Mouse (Mus musculus) CH12.LX (cell line): Measurements from ENCODE around the gene Aarsd1. TPM values are rescaled to one million over a fixed set of nuclear protein-coding genes. Genes with fewer than 3 reads are reported as not detected.

ENCODE experiments used
- DNase-seq: peaks from one replicate; pipeline ENCODE4 v3.0.0-alpha.2; 2013; ENCODE audit errors: extremely low read depth
- H3K27ac ChIP-seq: 2 replicates; pipeline ENCODE4 v1.5.1; 2012; ENCODE audit warnings: low read depth, mild to moderate bottlenecking, control low read depth, moderate library complexity; ENCODE audit not compliant: insufficient read depth
- H3K27me3 ChIP-seq: replicated peaks from 2 replicates; pipeline ENCODE3; 2012; ENCODE audit warnings: inconsistent platforms
- H3K36me3 ChIP-seq, 2 experiments: replicated peaks in 1 of 2; 2 replicates each; pipeline versions ENCODE3 to v1.6.1; 2012; ENCODE audit warnings: inconsistent platforms in 1 of 2, low read length in 1 of 2, mild to moderate bottlenecking in 1 of 2, mixed read lengths in 1 of 2, moderate library complexity in 1 of 2; ENCODE audit not compliant: control insufficient read depth in 1 of 2, insufficient read depth in 1 of 2
- H3K4me1 ChIP-seq, 2 experiments: 2 replicates each; pipeline ENCODE4 v1.6.1; 2012; ENCODE audit warnings: inconsistent platforms in 1 of 2, moderate library complexity in 1 of 2; ENCODE audit not compliant: insufficient read depth in 2 of 2, control insufficient read depth in 1 of 2
- H3K4me2 ChIP-seq: 2 replicates; pipeline ENCODE4 v1.6.1; 2012; ENCODE audit warnings: low read depth, mild to moderate bottlenecking, control low read depth; ENCODE audit not compliant: poor library complexity, insufficient read depth, severe bottlenecking
- H3K4me3 ChIP-seq, 3 experiments: fragments of 150-350 bp in 1 of 3; sonication (generic) in 1 of 3; replicated peaks in 1 of 3; 2 replicates each; pipeline versions ENCODE3 to v1.5.1; 2011 to 2012; ENCODE audit warnings: low read depth in 2 of 3, low read length in 2 of 3, mild to moderate bottlenecking in 2 of 3, moderate library complexity in 2 of 3, control low read depth in 1 of 3, improper control_type of control experiment in 1 of 3, inconsistent platforms in 1 of 3, mixed read lengths in 1 of 3; ENCODE audit not compliant: poor library complexity in 1 of 3
- H3K79me2 ChIP-seq: replicated peaks from 2 replicates; pipeline ENCODE4 v1.6.1; 2012; ENCODE audit warnings: mild to moderate bottlenecking, moderate library complexity; ENCODE audit not compliant: control insufficient read depth, poor library complexity, insufficient read depth, severe bottlenecking; ENCODE audit errors: extremely low read depth
- H3K9ac ChIP-seq: 2 replicates; pipeline ENCODE4 v1.6.1; 2012; ENCODE audit warnings: low read depth, mild to moderate bottlenecking, control low read depth, moderate library complexity; ENCODE audit not compliant: insufficient read depth
- H3K9me3 ChIP-seq: replicated peaks from 2 replicates; pipeline ENCODE3; 2012; ENCODE audit warnings: low read length, inconsistent platforms, mixed read lengths
- BHLHE40 ChIP-seq: IDR thresholded peaks from 2 replicates; pipeline ENCODE4 v1.6.1; 2011; ENCODE audit warnings: mild to moderate bottlenecking, low read depth, low read length, improper control_type of control experiment
- CHD1 ChIP-seq: IDR thresholded peaks from 2 replicates; pipeline ENCODE4 v1.6.1; 2012; ENCODE audit warnings: low read depth, low read length, improper control_type of control experiment, inconsistent platforms
- CHD2 ChIP-seq: IDR thresholded peaks from 2 replicates; pipeline ENCODE4 v1.6.1; 2011; ENCODE audit warnings: low read length, improper control_type of control experiment
- CTCF ChIP-seq, 2 experiments: IDR thresholded peaks in 1 of 2; conservative IDR thresholded peaks in 1 of 2; 2 replicates each; pipeline ENCODE4 v1.5.1; 2011 to 2012; ENCODE audit warnings: low read depth in 2 of 2, low read length in 2 of 2, improper control_type of control experiment in 1 of 2, inconsistent platforms in 1 of 2, mild to moderate bottlenecking in 1 of 2, moderate library complexity in 1 of 2
- E2F4 ChIP-seq: IDR thresholded peaks from 2 replicates; pipeline ENCODE4 v1.6.1; 2011; ENCODE audit warnings: low read depth, low read length, improper control_type of control experiment; ENCODE audit not compliant: insufficient replicate concordance
- GABPA ChIP-seq: IDR thresholded peaks from 2 replicates; pipeline ENCODE4 v1.6.1; 2012; ENCODE audit warnings: low read depth, low read length, improper control_type of control experiment, inconsistent platforms; ENCODE audit not compliant: insufficient replicate concordance
- HCFC1 ChIP-seq: IDR thresholded peaks from 2 replicates; pipeline ENCODE4 v1.6.1; 2012; ENCODE audit warnings: low read depth, mild to moderate bottlenecking, inconsistent platforms, low read length, improper control_type of control experiment
- JUN ChIP-seq: IDR thresholded peaks from 2 replicates; pipeline ENCODE4 v1.6.1; 2011; ENCODE audit warnings: low read depth, mild to moderate bottlenecking, low read length, improper control_type of control experiment, moderate library complexity; ENCODE audit not compliant: insufficient read depth
- JUND ChIP-seq: conservative IDR thresholded peaks from 2 replicates; pipeline ENCODE4 v1.6.1; 2011; ENCODE audit warnings: low read depth, low read length, improper control_type of control experiment
- KAT2A ChIP-seq: IDR thresholded peaks from 2 replicates; pipeline ENCODE4 v1.6.1; 2012; ENCODE audit warnings: low read length, improper control_type of control experiment, inconsistent platforms; ENCODE audit not compliant: insufficient replicate concordance
- MAFK ChIP-seq: IDR thresholded peaks from 2 replicates; pipeline ENCODE4 v1.6.1; 2011; ENCODE audit warnings: low read length, improper control_type of control experiment; ENCODE audit not compliant: insufficient replicate concordance
- MAZ ChIP-seq: IDR thresholded peaks from 2 replicates; pipeline ENCODE4 v1.6.1; 2012; ENCODE audit warnings: low read depth, mild to moderate bottlenecking, inconsistent platforms, low read length, improper control_type of control experiment, moderate library complexity
- MEF2A ChIP-seq: IDR thresholded peaks from 2 replicates; pipeline ENCODE4 v1.6.1; 2014; ENCODE audit warnings: low read depth, mild to moderate bottlenecking, inconsistent platforms, low read length, improper control_type of control experiment, borderline replicate concordance
- MXI1 ChIP-seq: IDR thresholded peaks from 2 replicates; pipeline ENCODE4 v1.6.1; 2011; ENCODE audit warnings: mild to moderate bottlenecking, low read depth, low read length, improper control_type of control experiment
- PAX5 ChIP-seq: IDR thresholded peaks from 2 replicates; pipeline ENCODE4 v1.6.1; 2012; ENCODE audit warnings: low read length, inconsistent platforms, mixed read lengths
- RAD21 ChIP-seq: IDR thresholded peaks from 2 replicates; pipeline ENCODE4 v1.6.1; 2011; ENCODE audit warnings: low read depth, mild to moderate bottlenecking, low read length, improper control_type of control experiment, moderate library complexity
- SIN3A ChIP-seq: IDR thresholded peaks from 2 replicates; pipeline ENCODE4 v1.6.1; 2012; ENCODE audit warnings: low read length, improper control_type of control experiment, inconsistent platforms
- SMC3 ChIP-seq: IDR thresholded peaks from 2 replicates; pipeline ENCODE4 v1.6.1; 2011; ENCODE audit warnings: low read depth, low read length, improper control_type of control experiment
- TBP ChIP-seq: conservative IDR thresholded peaks from 2 replicates; pipeline ENCODE4 v1.6.1; 2011; ENCODE audit warnings: low read depth, low read length, improper control_type of control experiment
- UBTF ChIP-seq: IDR thresholded peaks from 2 replicates; pipeline ENCODE4 v1.6.1; 2012; ENCODE audit warnings: low read depth, mild to moderate bottlenecking, inconsistent platforms, low read length, improper control_type of control experiment, moderate library complexity
- ZC3H11A ChIP-seq: IDR thresholded peaks from 2 replicates; pipeline ENCODE4 v1.6.1; 2012; ENCODE audit warnings: low read depth, mild to moderate bottlenecking, inconsistent platforms, low read length, improper control_type of control experiment
- ZKSCAN1 ChIP-seq: IDR thresholded peaks from 2 replicates; pipeline ENCODE4 v1.6.1; 2012; ENCODE audit warnings: low read depth, inconsistent platforms, low read length, improper control_type of control experiment, borderline replicate concordance
- ZMIZ1 ChIP-seq: IDR thresholded peaks from 2 replicates; pipeline ENCODE4 v1.6.1; 2012; ENCODE audit warnings: low read depth, mild to moderate bottlenecking, inconsistent platforms, low read length, improper control_type of control experiment
- ZNF384 ChIP-seq: IDR thresholded peaks from 2 replicates; pipeline ENCODE4 v1.6.1; 2012; ENCODE audit warnings: low read depth, low read length, improper control_type of control experiment, inconsistent platforms
- dilution Hi-C: fragments of 300-500 bp; cut with MboI; formaldehyde crosslinking; loops from 2 replicates; pipeline ENCODE4 v1.14.3; 2020; ENCODE audit warnings: low sequenced_read_pairs; ENCODE audit not compliant: extremely low pct_unique_long_range_greater_than_20kb, extremely low pct_ligation_motif_present
- in situ Hi-C: fragments of 300-500 bp; cut with MboI; formaldehyde crosslinking; loops from 3 replicates; pipeline ENCODE4 v1.14.3; 2019; ENCODE audit warnings: low sequenced_read_pairs, low pct_ligation_motif_present, low pct_unique_long_range_greater_than_20kb, mixed read lengths
- polyA plus RNA-seq: library from polyadenylated mRNA; unstranded; fragments of >175 nt; gene quantifications from 2 replicates; pipeline ENCODE4 v1.2.1, GENCODE M21; 2012; ENCODE audit warnings: low read depth; ENCODE audit not compliant: insufficient read length
- total RNA-seq, 2 experiments: library from RNA; depleted of rRNA; stranded (reverse); fragments of 300-350 nt in 1 of 2; fragments of >200 nt in 1 of 2; gene quantifications; 2 replicates each; pipeline ENCODE4 v1.2.3; 2012 to 2014

Gene Aarsd1
- total and polyA plus RNA-seq, 3 experiments: 81.5 to 133 (median 84.5) TPM

DNA sequence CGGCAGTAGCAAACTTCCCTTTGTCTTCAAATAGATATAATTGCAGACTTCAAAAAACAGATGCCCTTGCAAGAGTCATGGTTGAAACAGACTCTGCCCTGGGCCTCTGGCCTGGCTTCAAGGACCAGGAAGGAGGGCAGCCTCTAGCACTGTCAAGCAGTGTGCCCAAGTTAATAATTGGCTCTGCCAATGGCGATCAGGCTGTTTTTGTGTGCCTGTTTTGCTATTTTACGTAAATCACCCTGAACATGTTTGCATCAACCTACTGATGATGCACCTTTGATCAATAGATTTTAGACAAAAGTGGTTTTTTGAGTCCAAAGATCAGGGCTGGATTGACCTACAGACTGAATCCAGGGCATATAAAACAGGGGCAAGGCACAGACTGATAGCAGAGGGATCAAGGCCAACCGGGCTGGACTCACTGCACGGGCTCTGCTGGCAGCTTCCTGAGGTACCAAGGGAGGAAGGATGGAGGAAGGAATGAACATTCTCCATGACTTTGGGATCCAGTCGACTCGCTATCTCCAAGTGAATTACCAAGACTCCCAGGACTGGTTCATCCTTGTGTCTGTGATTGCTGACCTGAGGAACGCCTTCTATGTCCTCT lies 50.0 kb downstream of the Aarsd1 start, which contains the start of gene G6pc:
TSS of gene G6pc (plus strand) at position 236 of the 610 bp plus-strand sequence.
- H3K9me3 ChIP-seq: no peaks in the 10 kb centered on the region
- no peak within 1 kb of the TSS for H3K4me2 ChIP-seq
- no peak for TF ChIP-seq MAFK
- TF ChIP-seq MEF2A: no peak
- TF ChIP-seq TBP: no peak
- TF ChIP-seq JUN: no peak
- TF ChIP-seq CHD1: no peak
- TF ChIP-seq CHD2: no peak
- no peak for TF ChIP-seq JUND
- no peak for TF ChIP-seq MXI1
- no peak for TF ChIP-seq GABPA
- TF ChIP-seq HCFC1: no peak
- TF ChIP-seq SMC3: no peak
- TF ChIP-seq, all 38 proteins: peak for 0
- dilution Hi-C loops (no loop called here), in situ Hi-C loops (no loop called here)
- H3K79me2 ChIP-seq: no peaks in the 10 kb centered on the region
- H3K4me3 ChIP-seq: no peak within 1 kb of the TSS
- no peaks in the 10 kb centered on the region for H3K4me1 ChIP-seq
- no peak within 1 kb of the TSS for H3K9ac ChIP-seq
- H3K27ac ChIP-seq: no peak within 1 kb of the TSS
- DNase-seq: no peak
- H3K27me3 ChIP-seq: no peaks in the 10 kb centered on the region
- no peaks in the 10 kb centered on the region for H3K36me3 ChIP-seq

DNA sequence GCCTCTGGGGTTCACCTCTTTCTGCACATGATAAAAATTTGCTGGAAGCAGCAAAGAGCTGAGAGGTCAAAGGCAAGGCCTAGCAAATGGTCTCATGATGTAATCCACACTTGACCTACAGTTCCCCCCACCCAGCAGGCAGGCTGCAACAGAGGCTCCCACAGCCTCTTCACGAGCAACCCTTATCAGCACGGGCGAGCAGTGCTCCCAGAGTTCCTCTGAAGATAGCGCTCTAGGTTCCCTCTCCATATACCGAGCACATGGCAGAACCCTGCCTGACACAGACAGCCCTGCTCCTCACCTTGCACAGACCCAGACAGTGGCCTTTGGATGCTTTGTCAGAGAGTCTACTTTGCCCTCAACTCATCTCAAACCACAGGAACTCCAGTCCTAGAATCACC lies 52.9 kb downstream of the Aarsd1 start:
- H3K4me3 ChIP-seq: no peak overlapping the region
- no peak overlapping the region for H3K9ac ChIP-seq
- no peaks in the 10 kb centered on the region for H3K36me3 ChIP-seq
- no peaks in the 10 kb centered on the region for H3K9me3 ChIP-seq
- H3K27me3 ChIP-seq: no peaks in the 10 kb centered on the region
- H3K4me1 ChIP-seq: peaks cover 4 to 14% of the 10 kb centered on the region in 2 experiments; a peak in 3 of 4 replicates
- no peak overlapping the region for H3K27ac ChIP-seq
- no peak for TF ChIP-seq BHLHE40
- no peak for TF ChIP-seq UBTF
- TF ChIP-seq RAD21: no peak
- no peak for TF ChIP-seq CTCF (conservative IDR thresholded peaks at IDR 0.05 in 1 of 2, IDR thresholded peaks at IDR 0.05 in 1 of 2; ENCODE audit: low read depth in 2 of 2, low read length in 2 of 2)
- no peak for TF ChIP-seq PAX5
- no peak for TF ChIP-seq SIN3A
- no peak for TF ChIP-seq ZKSCAN1
- TF ChIP-seq GABPA: no peak
- no peak for TF ChIP-seq MXI1
- no peak for TF ChIP-seq ZC3H11A
- no peak for TF ChIP-seq TBP
- no peak for TF ChIP-seq SMC3
- TF ChIP-seq HCFC1: no peak
- no peak for TF ChIP-seq KAT2A
- TF ChIP-seq MAZ: no peak
- no peak for TF ChIP-seq CHD1
- TF ChIP-seq E2F4: no peak
- no peak for TF ChIP-seq CHD2
- no peak for TF ChIP-seq ZMIZ1
- TF ChIP-seq ZNF384: no peak
- H3K4me2 ChIP-seq: no peak overlapping the region
- in situ Hi-C loops (no loop called here), dilution Hi-C loops (no loop called here)
- H3K79me2 ChIP-seq: no peaks in the 10 kb centered on the region
- DNase-seq: no peak
